Mouse (Mus musculus): ENCODE data around the gene Dgkq.

- TF ChIP-seq MYOG (IDR thresholded peaks at IDR 0.05; ENCODE audit: control insufficient read depth, extremely low read depth, insufficient read length) (no peak), CTCF (IDR thresholded peaks at IDR 0.05; ENCODE audit: control insufficient read depth, insufficient read depth, insufficient read length) (no peak), CEBPB (IDR thresholded peaks at IDR 0.05; ENCODE audit: low read depth) (no peak), MYOD1 (IDR thresholded peaks at IDR 0.05; ENCODE audit: control insufficient read depth, insufficient read length, low read depth) (no peak), USF1 (IDR thresholded peaks at IDR 0.05; ENCODE audit: low read depth) (no peak)
Observed at GRCm38 (mm10) chr5:108629634-108630483, 39.6 kb downstream of the Dgkq start, which contains the start of the genes Gak and Tmem175.
